Mouse (Mus musculus): ENCODE results near the gene Prdm9.

DNA sequence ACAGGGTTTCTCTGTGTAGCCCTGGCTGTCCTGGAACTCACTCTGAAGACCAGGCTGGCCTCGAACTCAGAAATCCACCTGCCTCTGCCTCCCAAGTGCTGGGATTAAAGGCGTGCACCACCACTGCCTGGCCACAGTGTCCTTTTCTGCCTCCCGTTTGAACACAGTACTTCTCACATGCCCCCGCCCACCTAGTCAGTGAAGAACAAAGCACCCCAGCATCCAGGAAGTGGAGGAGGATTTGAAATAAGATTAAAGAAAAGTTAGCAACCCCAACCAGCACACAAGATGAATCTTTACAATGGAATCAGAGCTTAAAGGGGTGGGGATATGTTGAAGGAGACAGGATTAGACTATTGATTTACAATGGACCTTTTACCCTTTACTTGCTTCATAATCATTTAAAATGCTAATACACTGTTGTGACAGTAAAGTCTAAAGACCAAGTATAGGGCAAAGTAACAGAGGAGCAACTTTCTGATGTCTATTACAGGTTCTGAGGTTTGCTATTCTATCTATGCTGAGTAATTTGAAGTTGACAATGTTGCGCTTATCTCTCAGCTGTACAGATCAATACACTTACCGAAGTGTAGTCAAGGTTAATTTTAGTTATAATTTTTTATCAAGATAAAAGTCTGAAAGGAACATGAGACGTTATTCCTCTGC, 27.2 kb upstream of the Prdm9 start:
- TF ChIP-seq POLR2A (IDR thresholded peaks at IDR 0.05; ENCODE audit: insufficient read depth, low read length) = no peak
- no peak for TF ChIP-seq CTCF (IDR thresholded peaks at IDR 0.05; ENCODE audit: low read depth, low read length)
- TF ChIP-seq EP300 (IDR thresholded peaks at IDR 0.05; ENCODE audit: insufficient read depth, low read depth, low read length) = no peak

Measured in ES-Bruce4 (cell line).